Comparison of ENCODE assay signal across 17 mouse cellular contexts in genomic region chr16:76827674-76828441, GRCm38 (mm10).
A peak's percentile ranks its signal among the peaks of the same experiment; 100 is the strongest.
DNase-seq lines count a peak whose midpoint lies in the region; ATAC-seq lines count a peak whose summit lies in the region.
"Had no signal": no experiment of that assay in that cellular context is flagged by ENCODE, and none has a peak within 500 bp of the region (broad histone marks: within the 10 kb centered on the region; RNA-seq: fewer than 3 reads in every experiment).

No protein-coding gene starts in this region.

- intact Hi-C loops in left cerebral cortex, postnatal 14 days (cut with DNase I) = no loop called here

- ATAC-seq in embryonic facial prominence, embryonic 14.5 days (ENCODE audit: low read depth) = peak; percentile 81; the same call in 1 of the 2 replicates
- ATAC-seq in forebrain, embryonic 16.5 days = peak; percentile 93
- ATAC-seq in heart, embryonic 12.5 days (ENCODE audit: insufficient number of reproducible peaks, low FRiP score) = no peak

- H3K36me3 ChIP-seq in embryonic facial prominence, embryonic 14.5 days (ENCODE audit: control insufficient read depth, insufficient read depth, low read length) = no peaks in the 10 kb centered on the region
- no peaks in the 10 kb centered on the region for H3K36me3 ChIP-seq in embryonic facial prominence, embryonic 10.5 days (replicated peaks)
- H3K36me3 ChIP-seq in forebrain, embryonic 16.5 days (ENCODE audit: control insufficient read depth, insufficient read depth) = no peaks in the 10 kb centered on the region
- H3K36me3 ChIP-seq in heart, embryonic 12.5 days = no peaks in the 10 kb centered on the region
- H3K36me3 ChIP-seq: heart, embryonic 13.5 days; limb, embryonic 10.5 days; liver, embryonic 13.5 days had no signal

- no peak overlapping the region for H3K27ac ChIP-seq in embryonic facial prominence, embryonic 14.5 days (replicated peaks; ENCODE audit: low read depth, low read length)
- no peak overlapping the region for H3K27ac ChIP-seq in embryonic facial prominence, embryonic 10.5 days (replicated peaks)
- H3K27ac ChIP-seq in forebrain, embryonic 16.5 days (ENCODE audit: low read length) = peak overlapping the region; percentile 42
- no peak overlapping the region for H3K27ac ChIP-seq in heart, embryonic 12.5 days (ENCODE audit: poor library complexity, severe bottlenecking)
- H3K27ac ChIP-seq: heart, embryonic 13.5 days; limb, embryonic 10.5 days; liver, embryonic 13.5 days; stomach, postnatal 0 days had no signal

- no peak overlapping the region for H3K4me3 ChIP-seq in embryonic facial prominence, embryonic 14.5 days (ENCODE audit: low read depth, low read length)
- H3K4me3 ChIP-seq in embryonic facial prominence, embryonic 10.5 days = no peak overlapping the region
- no peak overlapping the region for H3K4me3 ChIP-seq in forebrain, embryonic 16.5 days (replicated peaks; ENCODE audit: low read length)
- H3K4me3 ChIP-seq in heart, embryonic 12.5 days = no peak overlapping the region
- H3K4me3 ChIP-seq: heart, embryonic 13.5 days; limb, embryonic 10.5 days; liver, embryonic 13.5 days had no signal

- no peaks in the 10 kb centered on the region for H3K27me3 ChIP-seq in embryonic facial prominence, embryonic 14.5 days (replicated peaks; ENCODE audit: control insufficient read depth, insufficient read depth, low read length)
- H3K27me3 ChIP-seq in embryonic facial prominence, embryonic 10.5 days (replicated peaks; ENCODE audit: low read depth, poor library complexity, severe bottlenecking) = no peaks in the 10 kb centered on the region
- H3K27me3 ChIP-seq in forebrain, embryonic 16.5 days (replicated peaks; ENCODE audit: control insufficient read depth, insufficient read depth, low read length) = no peaks in the 10 kb centered on the region
- H3K27me3 ChIP-seq in heart, embryonic 12.5 days (replicated peaks) = no peaks in the 10 kb centered on the region
- H3K27me3 ChIP-seq: heart, embryonic 13.5 days; liver, embryonic 13.5 days had no signal

- no peak overlapping the region for H3K9ac ChIP-seq in embryonic facial prominence, embryonic 14.5 days (ENCODE audit: low read depth, low read length)
- no peak overlapping the region for H3K9ac ChIP-seq in forebrain, embryonic 16.5 days (replicated peaks; ENCODE audit: low read depth, low read length)
- H3K9ac ChIP-seq in heart, embryonic 12.5 days = no peak overlapping the region
- H3K9ac ChIP-seq: heart, embryonic 13.5 days; liver, embryonic 13.5 days had no signal

- peak; percentile 47 for DNase-seq in embryonic facial prominence, embryonic 14.5 days (ENCODE audit: low spot score)
- DNase-seq in embryonic facial prominence, embryonic 10.5 days (ENCODE audit: low spot score) = no peak
- peak; percentile 12 to 15 for DNase-seq in left cerebral cortex, postnatal 14 days (ENCODE audit: low spot score in 2 of 2)
- no peak for DNase-seq in left cerebral cortex, adult 11 months (ENCODE audit: low spot score)
- peak; percentile 30 to 46 for DNase-seq in right cerebral cortex, postnatal 10 days (ENCODE audit: low spot score in 2 of 2)
- no peak for DNase-seq in thymus, postnatal 25 days
- DNase-seq: cerebellum, adult 8-10 months; gastrocnemius, postnatal 10 days; kidney, adult 9 months; liver, embryonic 13.5 days; spleen, adult 18-20 months; thymus, postnatal 36 days had no signal

- no peaks in the 10 kb centered on the region for H3K9me3 ChIP-seq in embryonic facial prominence, embryonic 14.5 days (ENCODE audit: control insufficient read depth, low read length)
- H3K9me3 ChIP-seq in embryonic facial prominence, embryonic 10.5 days = peaks cover 5% of the 10 kb centered on the region; the same call in 1 of the 2 replicates
- H3K9me3 ChIP-seq in forebrain, embryonic 16.5 days (ENCODE audit: control insufficient read depth, low read length) = peaks cover 3% of the 10 kb centered on the region; the same call in 1 of the 2 replicates
- no peaks in the 10 kb centered on the region for H3K9me3 ChIP-seq in heart, embryonic 12.5 days (replicated peaks)
- H3K9me3 ChIP-seq: limb, embryonic 10.5 days; liver, embryonic 13.5 days had no signal

- no peaks in the 10 kb centered on the region for H3K4me1 ChIP-seq in embryonic facial prominence, embryonic 14.5 days (ENCODE audit: control insufficient read depth, insufficient read depth, low read length)
- H3K4me1 ChIP-seq in embryonic facial prominence, embryonic 10.5 days = no peaks in the 10 kb centered on the region
- H3K4me1 ChIP-seq in forebrain, embryonic 16.5 days (replicated peaks; ENCODE audit: control insufficient read depth, insufficient read depth, low read length) = peaks cover 9% of the 10 kb centered on the region
- H3K4me1 ChIP-seq in heart, embryonic 12.5 days (replicated peaks) = no peaks in the 10 kb centered on the region
- H3K4me1 ChIP-seq: limb, embryonic 10.5 days; liver, embryonic 13.5 days had no signal

- 81% methylated on average over 7 of the region's 7 CpGs for WGBS in embryonic facial prominence, embryonic 14.5 days
- WGBS in embryonic facial prominence, embryonic 10.5 days = 92% methylated on average over 7 of the region's 7 CpGs
- 30% methylated on average over 7 of the region's 7 CpGs for WGBS in forebrain, embryonic 16.5 days
- 85% methylated on average over 7 of the region's 7 CpGs for WGBS in heart, embryonic 12.5 days

- no peak overlapping the region for H3K4me2 ChIP-seq in embryonic facial prominence, embryonic 14.5 days (ENCODE audit: low read depth, low read length)
- no peak overlapping the region; the same call in 1 of the 2 replicates for H3K4me2 ChIP-seq in forebrain, embryonic 16.5 days (ENCODE audit: low read length)
- H3K4me2 ChIP-seq in heart, embryonic 12.5 days = no peak overlapping the region
- H3K4me2 ChIP-seq: heart, embryonic 13.5 days; liver, embryonic 13.5 days had no signal

Comparison
In these comparisons a context has a peak if more than half of its experiments do, and no peak if none do; other contexts are left out.
1. DNase-seq: peak in embryonic facial prominence, embryonic 14.5 days (single experiment), left cerebral cortex, postnatal 14 days (2 of 2) and right cerebral cortex, postnatal 10 days (2 of 2); none in embryonic facial prominence, embryonic 10.5 days (single experiment), left cerebral cortex, adult 11 months (single experiment) and thymus, postnatal 25 days (single experiment).